9 mouse cellular contexts compared by ENCODE assay signal in genomic region chr12:100166939-100167338, GRCm38 (mm10). TPM values are rescaled to one million over a fixed set of nuclear protein-coding genes. Genes with fewer than 3 reads are reported as not detected.
DNase-seq lines count a peak whose midpoint lies in the region; ATAC-seq and TF ChIP-seq lines count a peak whose summit lies in the region.
"Had no signal": no experiment of that assay in that cellular context is flagged by ENCODE, and none has a peak within 500 bp of the region (broad histone marks: within the 10 kb centered on the region; RNA-seq: fewer than 3 reads in every experiment).

No protein-coding gene starts in this region.

- no peak for TF ChIP-seq POLR2A in brain, embryonic 14.5 days (IDR thresholded peaks at IDR 0.05; ENCODE audit: borderline replicate concordance, extremely low read depth, insufficient read depth, insufficient read length, poor library complexity, severe bottlenecking)

- no peak overlapping the region for H3K4me3 ChIP-seq in forebrain, embryonic 15.5 days

- no peak overlapping the region for H3K4me2 ChIP-seq in forebrain, embryonic 15.5 days (replicated peaks)

- no peak for TF ChIP-seq CTCF in brain, embryonic 14.5 days (IDR thresholded peaks at IDR 0.05; ENCODE audit: borderline replicate concordance, extremely low read depth, insufficient read depth, insufficient read length)

- H3K27ac ChIP-seq in forebrain, embryonic 15.5 days (replicated peaks): peak overlapping the region; percentile 77

- H3K27me3 ChIP-seq in forebrain, embryonic 15.5 days: no peaks in the 10 kb centered on the region

- peak; percentile 27; the same call in 1 of the 2 replicates for ATAC-seq in forebrain, embryonic 15.5 days (replicated peaks)

- H3K9me3 ChIP-seq in forebrain, embryonic 15.5 days: no peaks in the 10 kb centered on the region

- peaks cover 22% of the 10 kb centered on the region for H3K4me1 ChIP-seq in forebrain, embryonic 15.5 days

- intact Hi-C loops in left cerebral cortex, postnatal 14 days (cut with DNase I): loop anchor here (2.0 to 10.0 kb wide), 3 partner anchors 408 to 758 kb away; no protein-coding TSS in a partner anchor
- intact Hi-C loops in heart, postnatal 36 days (cut with DNase I): loop anchor here (2.0 kb wide), 1 partner anchor 20 kb away; no protein-coding TSS in a partner anchor

- H3K9ac ChIP-seq in forebrain, embryonic 15.5 days (replicated peaks): no peak overlapping the region

- no peaks in the 10 kb centered on the region for H3K36me3 ChIP-seq in forebrain, embryonic 15.5 days

- WGBS in forebrain, embryonic 15.5 days: 49% methylated on average over 8 of the region's 8 CpGs

- DNase-seq in left cerebral cortex, postnatal 14 days (ENCODE audit: low spot score in 2 of 2): peak; percentile 38 to 69
- no peak for DNase-seq in left cerebral cortex, adult 8-10 months (ENCODE audit: low spot score in 2 of 2)
- peak; percentile 75 for DNase-seq in brain, embryonic 14.5 days (ENCODE audit: low read depth)
- peak; percentile 41 to 53 for DNase-seq in layer of hippocampus, postnatal 10 days (ENCODE audit: low spot score in 2 of 2)
- no peak for DNase-seq in adrenal gland, adult 2 months
- no peak for DNase-seq in heart, postnatal 36 days
- DNase-seq: gastrocnemius, postnatal 10 days; kidney, adult 8-10 months had no signal

RNA-seq across cellular contexts. Expression of gene Nrde2, which starts 7.5 kb away (rescaled TPM):
- total RNA-seq in left cerebral cortex, postnatal 14 days (2021): 10 to 100 TPM; 15.0 to 15.5 TPM
- total RNA-seq in left cerebral cortex, adult 8-10 months (2022): 10 to 100 TPM; 18.0 to 21.0 (median 19.7) TPM
- 16.1 and 16.3 TPM in 2 replicates for polyA plus RNA-seq in brain, embryonic 14.5 days (2012; rRNA removed)
- 16.5 and 16.6 TPM in 2 replicates for polyA plus RNA-seq in forebrain, embryonic 15.5 days (2015; fragmentation: Nextera tagmentation; extraction: Ambion mirVana)
- total RNA-seq in layer of hippocampus, postnatal 10 days (2021): 10 to 100 TPM; 17.1 to 19.0 TPM
- total RNA-seq in adrenal gland, adult 2 months (2021): 10 to 100 TPM; 12.8 to 17.2 TPM
- 4.6 and 4.8 TPM in 2 replicates for polyA plus RNA-seq in adrenal gland, adult 2 months (2012; rRNA removed)
- total RNA-seq in heart, postnatal 36 days (2021): 10 to 100 TPM; 10.4 to 11.5 TPM

RNA-seq across cellular contexts. Expression of gene Calm1, which starts 32.3 kb away (rescaled TPM):
- 1,000 to 10,000 TPM; 2,240 to 2,371 TPM for total RNA-seq in left cerebral cortex, postnatal 14 days (2021)
- total RNA-seq in left cerebral cortex, adult 8-10 months (2022): 1,000 to 10,000 TPM; 2,052 to 2,216 (median 2,103) TPM
- polyA plus RNA-seq in brain, embryonic 14.5 days (2012; rRNA removed): 545 and 624 TPM in 2 replicates
- 2,112 and 2,174 TPM in 2 replicates for polyA plus RNA-seq in forebrain, embryonic 15.5 days (2015; fragmentation: Nextera tagmentation; extraction: Ambion mirVana)
- 1,000 to 10,000 TPM; 1,868 to 2,057 TPM for total RNA-seq in layer of hippocampus, postnatal 10 days (2021)
- 100 to 1,000 TPM; 404 to 437 TPM for total RNA-seq in adrenal gland, adult 2 months (2021)
- 370 and 455 TPM in 2 replicates for polyA plus RNA-seq in adrenal gland, adult 2 months (2012; rRNA removed)
- total RNA-seq in heart, postnatal 36 days (2021): 100 to 1,000 TPM; 223 to 265 TPM

RNA-seq across cellular contexts. Expression of gene Psmc1, which starts 57.0 kb away (rescaled TPM):
- 100 to 1,000 TPM; 191 to 192 TPM for total RNA-seq in left cerebral cortex, postnatal 14 days (2021)
- total RNA-seq in left cerebral cortex, adult 8-10 months (2022): 100 to 1,000 TPM; 194 to 221 (median 211) TPM
- polyA plus RNA-seq in brain, embryonic 14.5 days (2012; rRNA removed): 108 and 128 TPM in 2 replicates
- 272 and 277 TPM in 2 replicates for polyA plus RNA-seq in forebrain, embryonic 15.5 days (2015; fragmentation: Nextera tagmentation; extraction: Ambion mirVana)
- 100 to 1,000 TPM; 207 to 211 TPM for total RNA-seq in layer of hippocampus, postnatal 10 days (2021)
- 100 to 1,000 TPM; 214 to 253 TPM for total RNA-seq in adrenal gland, adult 2 months (2021)
- 19.7 and 24.8 TPM in 2 replicates for polyA plus RNA-seq in adrenal gland, adult 2 months (2012; rRNA removed)
- 100 to 1,000 TPM; 129 to 147 TPM for total RNA-seq in heart, postnatal 36 days (2021)

Comparison
In these comparisons a context has a peak if more than half of its experiments do, and no peak if none do; other contexts are left out.
1. DNase-seq: peak in left cerebral cortex, postnatal 14 days (2 of 2), brain, embryonic 14.5 days (single experiment) and layer of hippocampus, postnatal 10 days (2 of 2); none in left cerebral cortex, adult 8-10 months (0 of 2), adrenal gland, adult 2 months (single experiment) and heart, postnatal 36 days (0 of 2).
2. RNA of gene Calm1, which starts 32.3 kb away (total RNA-seq): 2,240 to 2,371 TPM in left cerebral cortex, postnatal 14 days, 2,052 to 2,216 TPM in left cerebral cortex, adult 8-10 months and 1,868 to 2,057 TPM in layer of hippocampus, postnatal 10 days; 404 to 437 TPM in adrenal gland, adult 2 months and 223 to 265 TPM in heart, postnatal 36 days; every median in the first group is over 4 times any median in the second.